ENCODE assay signal across 8 mouse cellular contexts in genomic region chr9:36727034-36727755, GRCm38 (mm10). TPM values are rescaled to one million over a fixed set of nuclear protein-coding genes. Genes with fewer than 3 reads are reported as not detected.
DNase-seq lines count a peak whose midpoint lies in the region; ATAC-seq and TF ChIP-seq lines count a peak whose summit lies in the region.

Chek1 (minus strand) TSS chr9:36727065.

- no peak for TF ChIP-seq CTCF in lung, adult 2 months (IDR thresholded peaks at IDR 0.05; ENCODE audit: insufficient read depth, low read length)
- no peak for TF ChIP-seq CTCF in stomach, postnatal 0 days (IDR thresholded peaks at IDR 0.05; ENCODE audit: low read depth)

- no peak for DNase-seq in lung, adult 2 months
- DNase-seq in lung, adult 18-20 months = no peak
- peak; percentile 22 for DNase-seq in stomach, postnatal 0 days (ENCODE audit: low spot score)
- DNase-seq in frontal cortex, postnatal 36 days (ENCODE audit: low spot score in 2 of 2) = no peak
- no peak for DNase-seq in cerebellum, adult 11 months

- peaks cover 3% of the 10 kb centered on the region; the same call in 1 of the 2 replicates for H3K4me1 ChIP-seq in lung, adult 2 months (ENCODE audit: control insufficient read depth, insufficient read depth, low read length)
- H3K4me1 ChIP-seq in forebrain, embryonic 12.5 days = peaks cover 20% of the 10 kb centered on the region; the same call in 1 of the 2 replicates
- peaks cover 24% of the 10 kb centered on the region for H3K4me1 ChIP-seq in liver, embryonic 12.5 days
- H3K4me1 ChIP-seq in stomach, postnatal 0 days (replicated peaks; ENCODE audit: control insufficient read depth, insufficient read depth) = no peaks in the 10 kb centered on the region

- peak; percentile 7 for ATAC-seq in activated CD4-positive, CD25-positive, alpha-beta regulatory T cell, adult 4 months
- ATAC-seq in forebrain, embryonic 12.5 days (ENCODE audit: low FRiP score) = peak; percentile 5; the same call in 1 of the 2 replicates
- ATAC-seq in liver, embryonic 12.5 days = no peak
- peak; percentile 79 for ATAC-seq in stomach, postnatal 0 days (ENCODE audit: low FRiP score, low TSS enrichment)

- TF ChIP-seq POLR2A in lung, adult 2 months (IDR thresholded peaks at IDR 0.05; ENCODE audit: borderline replicate concordance, extremely low read depth, low read depth, low read length) = no peak

- TF ChIP-seq EP300 in stomach, postnatal 0 days (optimal IDR thresholded peaks at IDR 0.05) = no peak

- WGBS in lung, adult 2 months = under 1% methylated on average over 12 of the region's 12 CpGs
- 9% methylated on average over 12 of the region's 12 CpGs for WGBS in forebrain, embryonic 12.5 days
- WGBS in liver, embryonic 12.5 days (ENCODE audit: insufficient replicate concordance) = 2% methylated on average over 12 of the region's 12 CpGs
- WGBS in stomach, postnatal 0 days = 2% methylated on average over 12 of the region's 12 CpGs

- H3K27ac ChIP-seq in forebrain, embryonic 12.5 days = peak within 1 kb of the TSS; percentile 95
- peak within 1 kb of the TSS; percentile 91 for H3K27ac ChIP-seq in liver, embryonic 12.5 days
- peak within 1 kb of the TSS; percentile 76 for H3K27ac ChIP-seq in stomach, postnatal 0 days (replicated peaks)

- H3K4me3 ChIP-seq in lung, adult 2 months (replicated peaks; ENCODE audit: extremely low read depth, low read depth, low read length) = peak within 1 kb of the TSS; percentile 78
- peak within 1 kb of the TSS; percentile 63 for H3K4me3 ChIP-seq in forebrain, embryonic 12.5 days (replicated peaks)
- peak within 1 kb of the TSS; percentile 85 for H3K4me3 ChIP-seq in liver, embryonic 12.5 days
- peak within 1 kb of the TSS; percentile 67 for H3K4me3 ChIP-seq in stomach, postnatal 0 days (ENCODE audit: low read depth, low read length)

- H3K9me3 ChIP-seq in forebrain, embryonic 12.5 days = no peaks in the 10 kb centered on the region
- no peaks in the 10 kb centered on the region for H3K9me3 ChIP-seq in liver, embryonic 12.5 days (replicated peaks)
- no peaks in the 10 kb centered on the region for H3K9me3 ChIP-seq in stomach, postnatal 0 days (ENCODE audit: control insufficient read depth, low read length)

- no peaks in the 10 kb centered on the region for H3K27me3 ChIP-seq in forebrain, embryonic 12.5 days
- H3K27me3 ChIP-seq in liver, embryonic 12.5 days (replicated peaks) = no peaks in the 10 kb centered on the region
- H3K27me3 ChIP-seq in stomach, postnatal 0 days (ENCODE audit: control insufficient read depth, insufficient read depth, low read length) = no peaks in the 10 kb centered on the region

- peak within 1 kb of the TSS; percentile 89 for H3K4me2 ChIP-seq in forebrain, embryonic 12.5 days
- H3K4me2 ChIP-seq in liver, embryonic 12.5 days = peak within 1 kb of the TSS; percentile 94
- peak within 1 kb of the TSS; percentile 97 for H3K4me2 ChIP-seq in stomach, postnatal 0 days (replicated peaks; ENCODE audit: low read depth)

- H3K9ac ChIP-seq in forebrain, embryonic 12.5 days = peak within 1 kb of the TSS; percentile 68
- peak within 1 kb of the TSS; percentile 92 for H3K9ac ChIP-seq in liver, embryonic 12.5 days
- peak within 1 kb of the TSS; percentile 63 for H3K9ac ChIP-seq in stomach, postnatal 0 days (ENCODE audit: low read length)

- peaks cover 25% of the 10 kb centered on the region for H3K36me3 ChIP-seq in forebrain, embryonic 12.5 days (replicated peaks)
- H3K36me3 ChIP-seq in liver, embryonic 12.5 days = peaks cover 41% of the 10 kb centered on the region
- no peaks in the 10 kb centered on the region for H3K36me3 ChIP-seq in stomach, postnatal 0 days (ENCODE audit: control insufficient read depth, insufficient read depth, low read length)

RNA-seq across cellular contexts. Expression of gene Chek1, which starts in this region (rescaled TPM):
- polyA plus RNA-seq in lung, adult 2 months (2012; rRNA removed) = 0.18 and 0.66 TPM in 2 replicates
- 10 to 100 TPM; 10.5 to 11.3 TPM for polyA plus RNA-seq in activated CD4-positive, CD25-positive, alpha-beta regulatory T cell, adult 4 months (2017; shearing (Covaris generic))
- polyA plus RNA-seq in forebrain, embryonic 12.5 days (2016; fragmentation: Nextera tagmentation; extraction: Ambion mirVana) = 53.7 and 55.7 TPM in 2 replicates
- 29.4 and 31.5 TPM in 2 replicates for polyA plus RNA-seq in liver, embryonic 12.5 days (2016; fragmentation: Nextera tagmentation; extraction: Ambion mirVana)
- polyA plus RNA-seq in stomach, postnatal 0 days (2015; fragmentation: Nextera tagmentation; extraction: Ambion mirVana) = 8.1 and 9.3 TPM in 2 replicates
